Mouse (Mus musculus) fat pad, adult 2 months (tissue): ENCODE data around the gene Phf23.
"Not testable (repeated sequence)": the region's sequence is repeated elsewhere in the genome, so short reads cannot be mapped to it uniquely, and the experiment has no call there.

Source experiments
- DNase-seq: peaks from one replicate; pipeline ENCODE4 v3.0.0-alpha.2; 2011; ENCODE audit warnings: low read depth, low spot score; ENCODE audit errors: extremely low read depth

Gene Phf23

GRCm38 (mm10) chr11:69998567-69999491 lies 3.3 kb downstream of the Phf23 start:
- no peak for DNase-seq

- no peak for DNase-seq
Measured at GRCm38 (mm10) chr11:69999666-70000065, 4.1 kb downstream of the Phf23 start.

- peak; percentile 72 for DNase-seq
Measured at GRCm38 (mm10) chr11:70000396-70000898, 4.9 kb downstream of the Phf23 start, which contains the start of gene Dvl2. Gene Dvl2, plus strand, starts transcription at chr11:70000595.

GRCm38 (mm10) chr11:70001159-70001558 lies 5.6 kb downstream of the Phf23 start:
- DNase-seq, result no peak

- DNase-seq, result no peak
Measured at GRCm38 (mm10) chr11:70001865-70002264, 6.3 kb downstream of the Phf23 start.

- DNase-seq, result no peak
Measured at GRCm38 (mm10) chr11:70002471-70002870, 6.9 kb downstream of the Phf23 start.

- DNase-seq, result no peak
Measured at GRCm38 (mm10) chr11:70005521-70005920, 9.9 kb downstream of the Phf23 start.

GRCm38 (mm10) chr11:70010033-70010432 lies 14.5 kb downstream of the Phf23 start:
- no peak for DNase-seq

GRCm38 (mm10) chr11:70010548-70010947 lies 15.0 kb downstream of the Phf23 start:
- no peak for DNase-seq

- no peak for DNase-seq
Measured at GRCm38 (mm10) chr11:70010961-70011360, 15.4 kb downstream of the Phf23 start.

- no peak for DNase-seq
Measured at GRCm38 (mm10) chr11:70012931-70013330, 17.4 kb downstream of the Phf23 start.

- no peak for DNase-seq
Measured at GRCm38 (mm10) chr11:70013408-70013807, 17.8 kb downstream of the Phf23 start.

GRCm38 (mm10) chr11:70014051-70014450 lies 18.5 kb downstream of the Phf23 start:
- DNase-seq, result no peak

- no peak for DNase-seq
Measured at GRCm38 (mm10) chr11:70014880-70015558, 19.4 kb downstream of the Phf23 start, which contains the start of gene Acadvl. Gene Acadvl, minus strand, starts transcription at chr11:70015411.

GRCm38 (mm10) chr11:70015677-70016076 lies 20.1 kb downstream of the Phf23 start:
- DNase-seq, result no peak

GRCm38 (mm10) chr11:70016177-70016576 lies 20.6 kb downstream of the Phf23 start:
- DNase-seq, result not testable (repeated sequence)

- DNase-seq, result no peak
Measured at GRCm38 (mm10) chr11:70016669-70017068, 21.1 kb downstream of the Phf23 start, which contains the start of gene Dlg4. Gene Dlg4, plus strand, starts transcription at chr11:70016942.

- DNase-seq, result no peak
Measured at GRCm38 (mm10) chr11:70017199-70017767, 21.7 kb downstream of the Phf23 start.

GRCm38 (mm10) chr11:70018131-70018990 lies 22.8 kb downstream of the Phf23 start:
- DNase-seq, result no peak

GRCm38 (mm10) chr11:70019495-70020021 lies 24.0 kb downstream of the Phf23 start:
- no peak for DNase-seq
